Mouse (Mus musculus): ENCODE data around the gene Gucy2f. TPM values are rescaled to one million over a fixed set of nuclear protein-coding genes. Genes with fewer than 3 reads are reported as not detected.

Gene Gucy2f
- polyA plus RNA-seq, 1 experiment from 2014 or later, result not detected

GRCm38 (mm10) chrX:142095579-142095978 lies 101.2 kb downstream of the Gucy2f start:
- Histone ChIP-seq H3K4me2 (ENCODE audit: low read depth, low read length) (no peak overlapping the region), H3K27ac (ENCODE audit: low read length) (no peak overlapping the region), H3K27me3 (ENCODE audit: control insufficient read depth, insufficient read depth, low read depth, low read length) (no peaks in the 10 kb centered on the region; the same call in 1 of the 2 replicates), H3K4me3 (ENCODE audit: low read length) (no peak overlapping the region), H3K36me3 (ENCODE audit: control insufficient read depth, insufficient read depth, low read length) (no peaks in the 10 kb centered on the region), H3K4me1 (replicated peaks; ENCODE audit: control insufficient read depth, insufficient read depth, low read length) (no peaks in the 10 kb centered on the region), H3K9me3 (ENCODE audit: control insufficient read depth, low read length) (no peaks in the 10 kb centered on the region), H3K9ac (ENCODE audit: low read length) (no peak overlapping the region)
- no peak for ATAC-seq (ENCODE audit: low read depth)
- 77% methylated on average over 5 of the region's 5 CpGs for WGBS

- Histone ChIP-seq H3K4me2 (ENCODE audit: low read depth, low read length) (no peak overlapping the region), H3K4me1 (replicated peaks; ENCODE audit: control insufficient read depth, insufficient read depth, low read length) (no peaks in the 10 kb centered on the region), H3K4me3 (ENCODE audit: low read length) (no peak overlapping the region), H3K36me3 (ENCODE audit: control insufficient read depth, insufficient read depth, low read length) (no peaks in the 10 kb centered on the region), H3K27me3 (ENCODE audit: control insufficient read depth, insufficient read depth, low read depth, low read length) (no peaks in the 10 kb centered on the region), H3K9ac (ENCODE audit: low read length) (no peak overlapping the region), H3K27ac (ENCODE audit: low read length) (no peak overlapping the region), H3K9me3 (ENCODE audit: control insufficient read depth, low read length) (no peaks in the 10 kb centered on the region)
- 70% methylated on average over 3 of the region's 3 CpGs for WGBS
- no peak for ATAC-seq (ENCODE audit: low read depth)
These were observed 134.1 kb downstream of the Gucy2f start for GRCm38 (mm10) chrX:142062585-142062984.

Other genes with a start within 250 kb of the Gucy2f start
- 25.7 and 27.5 TPM in 2 replicates for gene Nxt2, start 29.8 kb upstream of the Gucy2f start, polyA plus RNA-seq (2015; fragmentation: Nextera tagmentation; extraction: Ambion mirVana)
- gene Kcne1l, start 109.4 kb upstream of the Gucy2f start, polyA plus RNA-seq (2015; fragmentation: Nextera tagmentation; extraction: Ambion mirVana), result 28.9 and 30.1 TPM in 2 replicates
- 23.7 and 24.5 TPM in 2 replicates for gene Acsl4, start 193.6 kb upstream of the Gucy2f start, polyA plus RNA-seq (2015; fragmentation: Nextera tagmentation; extraction: Ambion mirVana)

Measured in lung, embryonic 16.5 days (tissue).